Mouse (Mus musculus) brain, adult 10 weeks (tissue): Measurements from ENCODE around the gene 4921509C19Rik. TPM values are rescaled to one million over a fixed set of nuclear protein-coding genes. Genes with fewer than 3 reads are reported as not detected.

Source experiments
- polyA plus RNA-seq: library from polyadenylated mRNA; stranded (reverse); fragments of 350-450 nt; fragmentation: Illumina TruSeq; extraction: RNeasy Lipid Tissue Mini Kit (QIAGEN cat#74804); gene quantifications from one replicate; pipeline ENCODE4 v1.2.3, GENCODE M21; 2015; ENCODE audit warnings: low read depth, low replicate concordance

4921509C19Rik gene
- not detected for polyA plus RNA-seq

GRCm38 (mm10) chr2:151476053-151476452, at the start of gene 4921509C19Rik:
Gene 4921509C19Rik (minus strand): TSS chr2:151476153.

GRCm38 (mm10) chr2:151494035-151494803, 18.3 kb upstream of the 4921509C19Rik start, which contains the start of gene Nsfl1c:
Gene Nsfl1c (plus strand): TSS chr2:151494182.

Other genes starting within 250 kb of the 4921509C19Rik start
- gene Nsfl1c, start 18.0 kb upstream of the 4921509C19Rik start, polyA plus RNA-seq: 149 TPM
- gene Fkbp1a, start 66.3 kb upstream of the 4921509C19Rik start, polyA plus RNA-seq: 658 TPM
- gene Sdcbp2, start 96.5 kb upstream of the 4921509C19Rik start, polyA plus RNA-seq: 0.77 TPM
- 168 TPM for gene Snph, start 156.4 kb upstream of the 4921509C19Rik start, polyA plus RNA-seq
- gene Rad21l, start 192.4 kb upstream of the 4921509C19Rik start, polyA plus RNA-seq: 0.91 TPM
- gene Tmem74b, start 225.9 kb upstream of the 4921509C19Rik start, polyA plus RNA-seq: 5.8 TPM